Mouse (Mus musculus) midbrain, embryonic 11.5 days (tissue): ENCODE measurements around the gene Arhgef28. TPM values are rescaled to one million over a fixed set of nuclear protein-coding genes. Genes with fewer than 3 reads are reported as not detected.
"Not testable (repeated sequence)": the region's sequence is repeated elsewhere in the genome, so short reads cannot be mapped to it uniquely, and the experiment has no call there.

Source experiments
- ATAC-seq: fragments of 200-750 bp; cut with Nextera tagmentation; 2 replicates; pipeline ENCODE4 v1.8.0; 2017; ENCODE audit warnings: moderate TSS enrichment, moderate library complexity; ENCODE audit not compliant: low FRiP score
- DNase-seq: peaks from one replicate; pipeline ENCODE4 v3.0.0; 2015; ENCODE audit warnings: low spot score; ENCODE audit errors: missing footprints
- H3K27ac ChIP-seq: fragments of 300-500 bp; sonication (generic); 2 replicates; pipeline ENCODE4 v1.5.1; 2014; ENCODE audit warnings: low read depth, low read length
- H3K27me3 ChIP-seq: fragments of 300-500 bp; sonication (generic); 2 replicates; pipeline ENCODE4 v1.6.1; 2014; ENCODE audit warnings: mild to moderate bottlenecking, low read length, moderate library complexity, mixed read lengths; ENCODE audit not compliant: control insufficient read depth, insufficient read depth
- H3K36me3 ChIP-seq: fragments of 300-500 bp; sonication (generic); 2 replicates; pipeline ENCODE4 v1.6.1; 2014; ENCODE audit warnings: mild to moderate bottlenecking, low read length, moderate library complexity, mixed read lengths; ENCODE audit not compliant: control insufficient read depth, insufficient read depth
- H3K4me1 ChIP-seq: fragments of 300-500 bp; sonication (generic); 2 replicates; pipeline ENCODE4 v1.6.1; 2014; ENCODE audit warnings: low read length; ENCODE audit not compliant: control insufficient read depth, insufficient read depth
- H3K4me2 ChIP-seq: fragments of 300-500 bp; sonication (generic); 2 replicates; pipeline ENCODE4 v1.6.1; 2014; ENCODE audit warnings: mild to moderate bottlenecking, moderate library complexity
- H3K4me3 ChIP-seq: fragments of 300-500 bp; sonication (generic); 2 replicates; pipeline ENCODE4 v1.5.1; 2014; ENCODE audit warnings: low read depth, low read length
- H3K9ac ChIP-seq: fragments of 300-500 bp; sonication (generic); 2 replicates; pipeline ENCODE4 v1.6.1; 2014; ENCODE audit warnings: low read length
- H3K9me3 ChIP-seq: fragments of 300-500 bp; sonication (generic); 2 replicates; pipeline ENCODE4 v1.6.1; 2016; ENCODE audit warnings: low read length; ENCODE audit not compliant: control insufficient read depth
- WGBS: fragments of 180-500 bp; shearing (Covaris S2); extraction: QIAGEN DNeasy Blood & Tissue Kit; methylation state at CpG from one replicate; pipeline ENCODE4 v1.1.7; 2014; 5-methylcytosine and 5-hydroxymethylcytosine counted together
- polyA plus RNA-seq: library from polyadenylated mRNA; unstranded; fragments of >200 nt; fragmentation: Nextera tagmentation; extraction: Ambion mirVana; gene quantifications from 2 replicates; pipeline ENCODE4 v1.2.1, GENCODE M21; 2014

Arhgef28 gene
- polyA plus RNA-seq, 1 experiment from 2014 or later: 6.7 TPM

DNA sequence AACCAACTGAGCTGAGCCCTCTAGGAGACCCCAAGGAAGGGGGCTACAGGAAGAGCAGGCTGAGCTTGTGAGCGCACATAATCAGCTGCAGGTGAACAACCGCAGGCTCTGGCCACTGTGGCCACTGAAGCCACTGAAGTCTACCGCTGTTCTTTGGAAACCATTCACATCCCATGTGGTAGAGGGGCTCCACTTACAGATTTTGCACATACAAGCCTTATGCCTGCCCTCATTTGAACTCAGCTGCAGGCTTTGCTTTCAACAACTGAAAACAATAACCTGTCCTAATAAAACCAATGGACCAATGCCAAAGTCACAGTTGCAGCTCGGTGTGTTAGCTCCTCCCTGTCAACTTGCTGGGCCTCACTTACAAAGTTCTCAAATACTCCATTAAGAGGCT, 126.6 kb downstream of the Arhgef28 start:
- 93% methylated on average over 4 of the region's 4 CpGs for WGBS
- Histone ChIP-seq H3K27me3 (no peaks in the 10 kb centered on the region), H3K9ac (no peak overlapping the region), H3K36me3 (no peaks in the 10 kb centered on the region), H3K4me1 (peaks cover 5% of the 10 kb centered on the region), H3K27ac (no peak overlapping the region), H3K9me3 (no peaks in the 10 kb centered on the region), H3K4me2 (no peak overlapping the region), H3K4me3 (no peak overlapping the region)
- DNase-seq (no peak), ATAC-seq (no peak)

DNA sequence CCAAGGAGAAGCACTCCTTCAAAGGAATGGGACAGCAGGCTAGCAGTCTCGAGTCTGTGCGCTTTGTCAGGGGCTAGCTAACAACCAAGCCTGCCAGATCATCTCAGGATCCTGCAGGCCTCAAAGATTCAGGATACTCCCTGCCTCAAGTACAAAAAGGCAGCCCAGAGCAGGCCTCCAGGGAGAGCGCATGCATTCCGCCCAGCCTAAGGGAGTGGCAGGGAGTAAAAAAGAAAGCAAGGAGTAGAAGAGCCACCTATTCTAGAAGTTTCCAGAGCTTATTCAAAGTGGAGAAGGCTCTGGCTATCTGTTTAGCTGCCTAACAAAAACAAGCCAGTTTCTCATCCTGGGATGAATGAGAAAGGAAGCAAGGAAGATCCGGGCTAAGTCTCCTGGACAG, 128.0 kb downstream of the Arhgef28 start:
- WGBS: 90% methylated on average over 5 of the region's 5 CpGs
- no peak overlapping the region for H3K4me3 ChIP-seq

DNA sequence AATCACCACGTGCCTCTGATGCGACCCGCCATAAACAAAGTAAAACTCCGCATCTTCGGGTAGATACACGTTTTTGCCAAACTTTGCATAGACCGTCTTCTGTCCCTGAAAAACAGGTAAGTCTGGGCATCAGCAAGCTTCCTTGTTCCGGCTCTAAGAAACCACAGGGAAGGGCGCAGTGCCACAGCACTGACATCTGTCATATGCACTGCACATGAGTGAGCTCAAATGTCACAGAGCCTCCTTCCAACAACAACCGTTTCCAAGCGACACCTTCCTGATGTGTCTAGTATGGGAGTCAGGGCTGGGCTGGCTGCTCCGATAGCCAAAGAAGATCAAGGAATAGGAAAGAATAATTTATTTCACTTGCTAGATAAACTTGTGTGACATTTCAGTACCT, 129.0 kb downstream of the Arhgef28 start:
- H3K36me3 ChIP-seq: no peaks in the 10 kb centered on the region
- H3K27ac ChIP-seq: no peak overlapping the region
- DNase-seq: no peak
- H3K4me3 ChIP-seq: no peak overlapping the region
- H3K4me1 ChIP-seq: peaks cover 10% of the 10 kb centered on the region
- no peak overlapping the region for H3K9ac ChIP-seq
- no peaks in the 10 kb centered on the region; the same call in 1 of the 2 replicates for H3K27me3 ChIP-seq
- no peak overlapping the region for H3K4me2 ChIP-seq
- no peak for ATAC-seq
- no peaks in the 10 kb centered on the region for H3K9me3 ChIP-seq
- 93% methylated on average over 12 of the region's 12 CpGs for WGBS

More for the DNA sequence above, 128.0 kb downstream of the Arhgef28 start:
- H3K27me3 ChIP-seq: no peaks in the 10 kb centered on the region; the same call in 1 of the 2 replicates
- H3K27ac ChIP-seq: no peak overlapping the region
- H3K9me3 ChIP-seq: no peaks in the 10 kb centered on the region
- H3K9ac ChIP-seq: no peak overlapping the region
- H3K4me1 ChIP-seq: peaks cover 10% of the 10 kb centered on the region
- no peaks in the 10 kb centered on the region for H3K36me3 ChIP-seq
- no peak for DNase-seq
- ATAC-seq: no peak
- H3K4me2 ChIP-seq: no peak overlapping the region

DNA sequence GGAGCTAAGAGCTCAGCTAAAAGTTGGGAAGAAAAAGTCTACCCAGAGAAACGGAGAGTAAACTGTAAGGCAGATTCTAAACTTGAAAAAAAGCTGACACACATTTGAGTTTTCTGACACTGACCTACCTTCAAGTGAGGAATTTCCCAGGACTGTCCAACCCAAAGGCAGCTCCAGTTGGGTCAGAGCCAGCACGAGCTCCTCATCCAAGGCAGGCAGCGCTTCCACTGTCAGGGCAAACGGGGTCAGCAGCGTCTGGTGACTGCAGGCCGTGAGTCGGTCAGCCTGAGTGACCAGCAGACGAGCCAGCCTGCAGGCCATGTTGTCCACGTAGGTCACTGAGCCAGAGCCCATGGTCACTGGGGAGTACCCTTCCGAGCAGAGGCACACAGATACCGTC, 131.4 kb downstream of the Arhgef28 start:
- Histone ChIP-seq H3K4me3 (no peak overlapping the region), H3K9ac (no peak overlapping the region), H3K27me3 (no peaks in the 10 kb centered on the region; the same call in 1 of the 2 replicates), H3K4me1 (peaks cover 10% of the 10 kb centered on the region), H3K9me3 (no peaks in the 10 kb centered on the region), H3K27ac (no peak overlapping the region), H3K36me3 (no peaks in the 10 kb centered on the region), H3K4me2 (no peak overlapping the region)
- ATAC-seq: no peak
- DNase-seq: no peak
- 69% methylated on average over 11 of the region's 11 CpGs for WGBS

GRCm38 (mm10) chr13:98073190-98073589, 133.0 kb downstream of the Arhgef28 start:
- ATAC-seq (no peak), DNase-seq (no peak)
- no peak overlapping the region for H3K4me3 ChIP-seq
- 59% methylated on average over 4 of the region's 4 CpGs for WGBS
- H3K27ac ChIP-seq: no peak overlapping the region
- no peaks in the 10 kb centered on the region for H3K9me3 ChIP-seq
- H3K9ac ChIP-seq: no peak overlapping the region
- H3K36me3 ChIP-seq: no peaks in the 10 kb centered on the region
- peaks cover 10% of the 10 kb centered on the region for H3K4me1 ChIP-seq
- H3K4me2 ChIP-seq: no peak overlapping the region
- H3K27me3 ChIP-seq: no peaks in the 10 kb centered on the region; the same call in 1 of the 2 replicates

GRCm38 (mm10) chr13:98070458-98070857, 135.8 kb downstream of the Arhgef28 start:
- Histone ChIP-seq H3K9me3 (no peaks in the 10 kb centered on the region), H3K36me3 (no peaks in the 10 kb centered on the region), H3K4me1 (peaks cover 10% of the 10 kb centered on the region), H3K27me3 (no peaks in the 10 kb centered on the region; the same call in 1 of the 2 replicates), H3K4me2 (no peak overlapping the region), H3K27ac (no peak overlapping the region), H3K4me3 (no peak overlapping the region), H3K9ac (no peak overlapping the region)
- ATAC-seq: no peak
- no peak for DNase-seq
- 93% methylated on average over 6 of the region's 6 CpGs for WGBS

- Histone ChIP-seq H3K27me3 (no peaks in the 10 kb centered on the region; the same call in 1 of the 2 replicates), H3K36me3 (no peaks in the 10 kb centered on the region), H3K4me3 (no peak overlapping the region), H3K4me2 (no peak overlapping the region), H3K9ac (no peak overlapping the region), H3K9me3 (no peaks in the 10 kb centered on the region), H3K4me1 (peaks cover 4% of the 10 kb centered on the region), H3K27ac (no peak overlapping the region)
- ATAC-seq (no peak), DNase-seq (no peak)
- 91% methylated on average over 6 of the region's 6 CpGs for WGBS
Measured at GRCm38 (mm10) chr13:98069646-98070045, 136.6 kb downstream of the Arhgef28 start.

DNA sequence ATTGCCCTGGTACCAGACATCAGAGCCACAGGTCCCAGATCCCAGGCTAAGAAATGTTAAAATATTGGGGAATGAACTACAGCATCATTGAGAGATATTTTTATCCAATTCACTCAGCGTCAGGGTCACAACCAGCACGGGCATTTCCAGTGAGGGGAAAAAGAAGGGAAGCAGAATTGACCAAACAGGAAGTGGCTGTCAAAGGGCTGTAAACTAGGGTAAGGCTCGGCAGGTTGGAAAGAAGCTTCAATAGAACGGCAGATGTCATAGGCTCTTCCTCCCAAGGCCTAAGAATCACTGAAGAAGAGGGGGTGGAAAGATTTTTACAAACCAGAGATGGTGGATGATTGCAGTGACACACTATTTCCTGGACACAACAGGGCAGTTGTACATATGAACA, 143.4 kb downstream of the Arhgef28 start:
- Histone ChIP-seq H3K4me1 (no peaks in the 10 kb centered on the region), H3K27me3 (no peaks in the 10 kb centered on the region), H3K9ac (no peak overlapping the region), H3K36me3 (no peaks in the 10 kb centered on the region), H3K4me3 (no peak overlapping the region), H3K9me3 (no peaks in the 10 kb centered on the region), H3K27ac (no peak overlapping the region), H3K4me2 (no peak overlapping the region)
- ATAC-seq (no peak), DNase-seq (no peak)
- WGBS: 88% methylated on average over 4 of the region's 4 CpGs

- H3K27me3 ChIP-seq, H3K4me1 ChIP-seq, H3K27ac ChIP-seq, H3K9ac ChIP-seq, H3K4me2 ChIP-seq, H3K36me3 ChIP-seq, H3K4me3 ChIP-seq, DNase-seq, H3K9me3 ChIP-seq, ATAC-seq: not testable (repeated sequence)
- WGBS: 76% methylated on average over 1 of the region's 1 CpGs
Measured at GRCm38 (mm10) chr13:98060121-98060520, 146.1 kb downstream of the Arhgef28 start.
